Mouse (Mus musculus): ENCODE results near the gene Plce1. TPM values are rescaled to one million over a fixed set of nuclear protein-coding genes. Genes with fewer than 3 reads are reported as not detected.
A peak's percentile ranks its signal among the peaks of the same experiment; 100 is the strongest.

Plce1 gene
- total RNA-seq, 2 experiments from 2014 or later, result 5.1 to 8.5 TPM

GRCm38 (mm10) chr19:38507251-38507965 lies 26.5 kb downstream of the Plce1 start:
- TF ChIP-seq CTCF (IDR thresholded peaks at IDR 0.05), result no peak
- H3K27ac ChIP-seq, result no peak overlapping the region
- intact Hi-C loops (cut with DNase I), result no loop called here

GRCm38 (mm10) chr19:38507966-38508625 lies 27.2 kb downstream of the Plce1 start:
- DNase-seq, result no peak
- intact Hi-C loops (cut with DNase I), result no loop called here
- no peak for TF ChIP-seq CTCF (IDR thresholded peaks at IDR 0.05)
- H3K27ac ChIP-seq, result no peak overlapping the region
- no peak overlapping the region for H3K4me3 ChIP-seq

More at GRCm38 (mm10) chr19:38507251-38507965, 26.5 kb downstream of the Plce1 start:
- no peak for DNase-seq
- H3K4me3 ChIP-seq, result no peak overlapping the region

GRCm38 (mm10) chr19:38514417-38515184 lies 33.7 kb downstream of the Plce1 start:
- intact Hi-C loops (cut with DNase I), result no loop called here
- Histone ChIP-seq H3K27ac (peak overlapping the region; percentile 49; the same call in 1 of the 2 replicates), H3K4me3 (no peak overlapping the region)
- peak; percentile 49 for DNase-seq
- no peak for TF ChIP-seq CTCF (IDR thresholded peaks at IDR 0.05)

GRCm38 (mm10) chr19:38526855-38527254 lies 45.9 kb downstream of the Plce1 start:
- intact Hi-C loops (cut with DNase I), result no loop called here
- TF ChIP-seq CTCF (IDR thresholded peaks at IDR 0.05), result no peak
- DNase-seq, result no peak
- H3K4me3 ChIP-seq, result no peak overlapping the region
- H3K27ac ChIP-seq, result no peak overlapping the region

- intact Hi-C loops (cut with DNase I), result no loop called here
- no peak for TF ChIP-seq CTCF (IDR thresholded peaks at IDR 0.05)
- DNase-seq, result no peak
- no peak overlapping the region for H3K27ac ChIP-seq
- H3K4me3 ChIP-seq, result no peak overlapping the region
These were observed 46.6 kb downstream of the Plce1 start for GRCm38 (mm10) chr19:38527475-38527874.

GRCm38 (mm10) chr19:38533230-38533629 lies 52.3 kb downstream of the Plce1 start:
- no peak for TF ChIP-seq CTCF (IDR thresholded peaks at IDR 0.05)
- H3K27ac ChIP-seq, result 0 out of 2 replicates have a peak overlapping the region, but pooled peaks have one; percentile 35
- intact Hi-C loops (cut with DNase I), result no loop called here
- DNase-seq, result no peak
- no peak overlapping the region for H3K4me3 ChIP-seq

- TF ChIP-seq CTCF (IDR thresholded peaks at IDR 0.05), result no peak
- DNase-seq, result peak; percentile 44
These were observed 58.4 kb downstream of the Plce1 start for GRCm38 (mm10) chr19:38539338-38539737.

GRCm38 (mm10) chr19:38540549-38540948 lies 59.6 kb downstream of the Plce1 start:
- DNase-seq, result no peak
- intact Hi-C loops (cut with DNase I), result no loop called here
- H3K4me3 ChIP-seq, result no peak overlapping the region
- TF ChIP-seq CTCF (IDR thresholded peaks at IDR 0.05), result no peak
- no peak overlapping the region for H3K27ac ChIP-seq

More at GRCm38 (mm10) chr19:38539338-38539737, 58.4 kb downstream of the Plce1 start:
- Histone ChIP-seq H3K27ac (no peak overlapping the region), H3K4me3 (no peak overlapping the region)
- intact Hi-C loops (cut with DNase I), result no loop called here

GRCm38 (mm10) chr19:38549487-38550058 lies 68.7 kb downstream of the Plce1 start:
- intact Hi-C loops (cut with DNase I), result no loop called here

GRCm38 (mm10) chr19:38553551-38553950 lies 72.6 kb downstream of the Plce1 start:
- H3K4me3 ChIP-seq, result no peak overlapping the region
- no peak overlapping the region; the same call in 1 of the 2 replicates for H3K27ac ChIP-seq
- TF ChIP-seq CTCF (IDR thresholded peaks at IDR 0.05), result no peak
- intact Hi-C loops (cut with DNase I), result no loop called here
- no peak for DNase-seq

More at GRCm38 (mm10) chr19:38549487-38550058, 68.7 kb downstream of the Plce1 start:
- DNase-seq, result no peak
- Histone ChIP-seq H3K27ac (no peak overlapping the region), H3K4me3 (no peak overlapping the region)
- no peak for TF ChIP-seq CTCF (IDR thresholded peaks at IDR 0.05)

- H3K4me3 ChIP-seq, result no peak overlapping the region
- intact Hi-C loops (cut with DNase I), result no loop called here
- peak overlapping the region; percentile 38 for H3K27ac ChIP-seq
- DNase-seq, result peak; percentile 55
- no peak for TF ChIP-seq CTCF (IDR thresholded peaks at IDR 0.05)
These were observed 74.5 kb downstream of the Plce1 start for GRCm38 (mm10) chr19:38555399-38555798.

- no peak for TF ChIP-seq CTCF (IDR thresholded peaks at IDR 0.05)
- Histone ChIP-seq H3K27ac (no peak overlapping the region), H3K4me3 (no peak overlapping the region)
- DNase-seq, result no peak
- intact Hi-C loops (cut with DNase I), result no loop called here
These were observed 77.9 kb downstream of the Plce1 start for GRCm38 (mm10) chr19:38558816-38559215.

Data from gastrocnemius, adult 2 months (tissue).